Mouse (Mus musculus): ENCODE data around the gene CN725425.

GRCm38 (mm10) chr15:91163454-91163853, 35.8 kb upstream of the CN725425 start:
- no peak for TF ChIP-seq GATA2 (IDR thresholded peaks at IDR 0.05; ENCODE audit: borderline replicate concordance, low read depth, low read length)
- TF ChIP-seq CTCF (IDR thresholded peaks at IDR 0.05; ENCODE audit: low read depth, low read length), result no peak
- no peak for TF ChIP-seq GATA1 (IDR thresholded peaks at IDR 0.05; ENCODE audit: borderline replicate concordance, low read length)
- TF ChIP-seq TAL1 (conservative IDR thresholded peaks at IDR 0.05; ENCODE audit: low read depth, low read length), result no peak
- TF ChIP-seq POLR2AphosphoS5 (IDR thresholded peaks at IDR 0.05; ENCODE audit: insufficient replicate concordance, low read depth, low read length), result no peak

All from G1E (cell line).